Mouse (Mus musculus) adrenal gland, postnatal 10 days (tissue): ENCODE data around the gene Plekhm2. TPM values are rescaled to one million over a fixed set of nuclear protein-coding genes. Genes with fewer than 3 reads are reported as not detected.
A peak's percentile ranks its signal among the peaks of the same experiment; 100 is the strongest.

Experiments used
- DNase-seq: peaks from one replicate; pipeline ENCODE4 v3.0.0; 2021; ENCODE audit warnings: mixed read lengths
- long read RNA-seq, 2 experiments: library from polyadenylated mRNA; stranded (forward); transcript quantifications; one replicate each; pipeline ENCODE4 v2.0.0; 2021
- total RNA-seq, 2 experiments: library from RNA; stranded (reverse); gene quantifications; 2 replicates each; pipeline ENCODE4 v1.2.3; 2021

Plekhm2 gene
- 10 to 100 TPM; 37.6 to 42.2 TPM for total RNA-seq
- long read RNA-seq, experiment 1, full-length matches to known transcripts, result 6 of 45 reads
- long read RNA-seq, experiment 1, partial matches to known transcripts, result 24 of 45 reads
- long read RNA-seq, experiment 1, other reads (novel, unspliced or antisense), result 15 of 45 reads
- long read RNA-seq, experiment 2, full-length matches to known transcripts, result 5 of 24 reads
- long read RNA-seq, experiment 2, partial matches to known transcripts, result 11 of 24 reads
- long read RNA-seq, experiment 2, other reads (novel, unspliced or antisense), result 8 of 24 reads

DNA sequence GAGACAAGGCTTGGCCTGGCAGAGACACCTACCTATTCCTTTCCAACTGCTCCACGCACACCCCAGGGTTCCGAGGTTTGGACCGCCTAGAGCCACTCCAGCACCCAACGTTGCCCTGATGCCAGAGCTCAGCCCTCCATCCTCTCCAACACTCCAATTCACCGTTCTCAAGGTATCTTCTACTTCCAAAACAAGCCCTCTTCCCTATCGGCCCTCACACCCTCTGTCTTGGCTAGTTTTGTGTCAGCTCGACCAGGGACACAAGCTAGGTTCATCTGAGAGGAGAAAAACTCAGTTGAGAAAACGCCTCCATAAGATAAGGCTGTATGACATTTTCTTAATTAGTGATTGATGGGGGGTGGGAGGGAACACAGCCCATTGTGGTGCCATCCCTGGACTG, at the start of gene Plekhm2:
Gene Plekhm2 (minus strand): TSS at position 101 of the 400 bp plus-strand sequence.
- no peak for DNase-seq

DNA sequence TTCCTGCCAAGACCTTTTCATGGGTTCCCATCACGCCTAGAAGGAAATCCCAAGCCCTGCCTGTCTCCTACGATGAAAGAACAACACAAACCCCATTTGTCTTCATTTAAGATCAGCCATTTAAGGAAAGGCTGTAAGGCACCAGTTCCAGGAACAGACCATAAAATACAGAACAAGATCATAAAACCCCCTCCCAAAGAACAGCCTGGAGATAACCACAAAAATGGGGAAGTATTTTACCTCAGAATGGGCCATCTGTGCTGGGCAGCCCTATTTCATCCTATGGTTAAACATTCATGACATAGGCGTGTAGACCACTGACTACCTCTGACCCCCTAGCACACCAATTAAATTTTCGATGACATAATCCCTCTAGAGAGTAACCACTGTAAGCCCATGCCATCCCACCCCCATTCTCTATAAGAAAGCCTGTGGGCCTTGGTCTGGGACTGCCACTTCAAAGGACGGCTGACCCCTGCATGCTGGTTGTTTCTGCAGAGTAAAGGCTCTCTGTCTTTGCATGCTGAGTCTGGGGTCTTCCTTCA, 49.0 kb upstream of the Plekhm2 start:
- no peak for DNase-seq

DNA sequence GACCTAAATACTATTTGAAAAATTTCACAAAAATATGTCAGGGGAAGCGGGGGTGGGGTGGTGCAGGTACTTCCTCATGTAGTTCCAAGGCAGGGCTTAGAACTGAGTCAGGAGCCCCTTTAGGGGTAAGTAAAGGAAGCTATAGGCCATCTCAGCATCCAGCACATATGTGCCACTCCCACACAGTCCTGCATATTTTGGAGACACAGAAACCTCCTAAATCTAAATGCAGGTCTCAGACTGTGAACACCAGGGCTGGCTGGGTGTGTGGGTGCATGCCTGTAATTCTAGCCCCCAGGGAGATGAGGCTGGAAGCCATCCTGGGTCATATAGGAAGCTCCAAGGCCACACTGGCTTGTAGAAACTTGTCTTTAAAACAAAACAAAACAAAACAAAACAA, 46.6 kb upstream of the Plekhm2 start:
- no peak for DNase-seq

DNA sequence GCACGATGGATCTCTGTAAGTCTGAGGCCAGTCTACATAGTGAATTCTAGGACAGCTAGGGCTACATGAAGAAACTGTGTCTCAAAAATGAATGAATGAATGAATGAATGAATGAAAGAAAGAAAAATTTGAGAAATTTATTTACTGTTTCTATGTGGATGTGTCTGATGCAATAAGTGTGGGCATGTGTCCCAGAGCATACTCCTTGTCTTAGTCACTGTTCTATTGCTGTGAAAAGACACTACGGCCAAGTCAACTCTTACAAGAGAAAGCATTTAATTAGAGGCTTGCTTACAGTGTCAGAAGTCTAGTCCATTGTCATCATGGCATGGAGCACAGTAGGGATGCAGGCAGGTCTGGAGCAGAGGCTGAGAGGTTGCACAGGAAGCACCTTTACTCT, 44.3 kb upstream of the Plekhm2 start:
- no peak for DNase-seq

DNA sequence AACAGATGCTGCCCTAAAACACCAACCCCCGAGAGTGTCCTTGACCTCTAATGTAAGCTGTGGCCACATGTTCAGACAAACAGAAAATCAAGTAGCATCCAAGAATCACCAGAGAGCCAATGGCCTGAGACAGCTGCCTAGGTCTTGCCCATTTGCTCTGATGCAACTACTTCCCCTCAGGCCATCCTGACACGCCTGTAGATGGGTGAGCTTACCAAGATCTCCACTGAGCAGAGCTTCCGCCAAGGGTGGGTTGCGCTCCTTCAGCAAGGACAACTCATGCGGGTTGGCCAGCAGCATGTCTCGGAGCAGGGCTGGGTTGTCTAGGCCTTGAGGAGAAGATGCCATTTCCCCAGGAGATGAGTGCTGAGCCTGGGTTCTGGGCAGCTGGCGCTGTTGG, 43.3 kb upstream of the Plekhm2 start:
- DNase-seq, result no peak

DNA sequence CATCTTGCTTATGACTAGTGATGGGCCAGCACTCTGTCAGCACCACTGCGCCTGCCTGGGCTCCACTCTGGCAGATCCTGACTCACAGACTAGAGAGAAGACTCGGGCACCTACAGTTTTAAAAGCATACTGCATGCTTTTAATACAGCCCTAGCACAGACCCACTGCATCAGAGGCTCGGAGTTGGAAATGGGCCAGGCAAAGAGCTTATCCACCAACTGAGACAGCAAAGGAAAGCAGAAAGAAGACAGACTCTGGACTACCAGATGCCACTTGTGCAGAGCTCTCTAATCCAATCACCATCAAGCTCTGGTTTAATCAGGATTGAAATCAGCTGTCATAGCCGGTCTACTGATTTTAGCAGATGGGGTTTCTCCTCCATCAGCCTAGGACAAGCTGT, 40.6 kb upstream of the Plekhm2 start:
- DNase-seq, result peak; percentile 37

DNA sequence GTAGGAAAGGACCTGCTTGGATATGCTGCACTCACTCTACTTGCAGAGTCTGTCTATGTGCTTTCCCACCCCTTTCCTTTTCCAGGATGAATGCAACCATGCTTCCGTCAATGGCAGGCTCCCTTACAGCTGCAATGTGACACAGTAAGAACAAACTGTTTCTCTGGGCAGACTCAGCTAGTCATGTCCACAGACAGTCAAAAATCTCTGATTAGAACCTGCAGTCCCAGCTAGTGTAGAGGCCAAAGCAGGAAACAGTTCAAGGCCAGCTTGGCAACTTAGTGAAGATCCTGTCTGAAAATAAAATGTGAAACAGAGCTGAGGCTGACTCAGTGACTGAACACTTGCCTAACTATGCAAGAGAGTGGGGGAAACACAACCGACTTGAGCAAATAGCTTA, 39.9 kb upstream of the Plekhm2 start:
- no peak for DNase-seq

DNA sequence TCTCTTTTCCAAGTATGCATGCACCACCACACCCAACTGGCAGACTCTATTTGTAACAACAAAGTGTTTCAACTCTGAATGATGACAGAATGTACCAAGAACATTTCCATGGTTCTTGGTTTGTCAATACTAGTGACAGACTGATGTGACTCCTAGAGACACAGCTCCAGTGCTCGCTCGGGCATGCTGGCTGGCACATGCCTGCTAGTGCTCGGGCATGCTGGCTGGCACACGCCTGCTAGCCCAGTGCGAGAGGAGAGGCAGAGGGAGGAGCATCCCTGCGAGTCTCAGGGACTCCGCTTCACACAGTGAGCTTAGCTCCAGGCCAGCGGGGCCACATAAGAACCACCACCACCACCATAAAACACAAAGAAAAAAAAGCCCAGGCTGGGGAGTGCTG, 30.0 kb upstream of the Plekhm2 start:
- DNase-seq, result no peak

DNA sequence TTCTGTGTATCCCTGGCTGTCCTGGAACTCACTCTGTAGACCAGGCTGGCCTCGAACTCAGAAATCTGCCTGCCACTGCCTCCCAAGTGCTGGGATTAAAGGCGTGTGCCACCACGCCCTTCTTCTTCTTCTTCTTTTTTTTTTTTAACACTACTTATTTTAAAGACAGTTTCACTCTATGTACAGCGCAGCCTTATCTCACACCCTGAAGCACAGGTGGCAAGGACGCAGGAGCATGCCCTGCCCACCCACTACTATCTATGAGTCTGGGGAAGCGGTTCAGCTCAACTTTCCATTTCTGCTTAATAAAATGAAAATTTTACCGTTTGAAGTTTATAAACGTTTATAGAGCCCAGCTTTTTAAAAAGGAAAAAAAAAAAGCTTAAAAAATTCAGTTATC, 23.8 kb upstream of the Plekhm2 start:
- no peak for DNase-seq

DNA sequence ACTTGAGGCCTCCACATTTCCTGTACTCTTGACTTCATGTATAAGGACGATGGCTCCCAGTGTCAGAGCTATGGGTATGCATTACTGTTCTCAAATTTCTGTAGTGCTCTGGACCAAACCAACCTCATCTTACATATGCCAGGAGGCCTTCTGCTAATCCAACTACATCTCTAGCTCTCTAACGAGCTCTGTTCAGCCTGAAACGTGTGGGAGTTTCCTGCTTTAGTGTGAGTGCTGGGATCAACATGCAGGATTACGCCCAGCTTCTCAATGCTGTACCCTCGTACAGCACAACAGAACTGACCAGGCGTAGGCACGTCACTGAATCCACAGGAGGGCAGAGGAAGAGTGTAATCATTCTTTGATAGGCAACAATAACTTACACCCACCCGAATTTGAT, 21.8 kb upstream of the Plekhm2 start:
- no peak for DNase-seq

DNA sequence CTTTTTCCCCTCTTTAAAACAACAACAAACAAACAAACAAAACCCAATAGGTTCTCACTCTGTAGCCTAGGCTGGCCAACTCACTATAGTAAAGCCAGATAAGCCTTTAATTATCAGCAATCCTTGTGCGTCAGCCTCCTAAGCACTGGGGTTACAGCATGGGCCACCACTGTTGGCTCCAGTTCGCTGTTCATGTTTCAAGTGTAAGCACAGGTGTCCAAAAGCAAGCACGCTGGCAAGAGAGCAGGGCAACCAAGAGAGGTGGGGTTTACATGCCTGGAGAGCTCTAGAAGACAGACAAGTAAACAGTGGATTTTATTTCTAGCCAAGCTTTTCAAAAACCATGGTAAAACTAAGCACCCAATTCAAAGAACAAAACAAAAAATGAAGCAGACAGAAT, 21.4 kb upstream of the Plekhm2 start:
- DNase-seq, result no peak

DNA sequence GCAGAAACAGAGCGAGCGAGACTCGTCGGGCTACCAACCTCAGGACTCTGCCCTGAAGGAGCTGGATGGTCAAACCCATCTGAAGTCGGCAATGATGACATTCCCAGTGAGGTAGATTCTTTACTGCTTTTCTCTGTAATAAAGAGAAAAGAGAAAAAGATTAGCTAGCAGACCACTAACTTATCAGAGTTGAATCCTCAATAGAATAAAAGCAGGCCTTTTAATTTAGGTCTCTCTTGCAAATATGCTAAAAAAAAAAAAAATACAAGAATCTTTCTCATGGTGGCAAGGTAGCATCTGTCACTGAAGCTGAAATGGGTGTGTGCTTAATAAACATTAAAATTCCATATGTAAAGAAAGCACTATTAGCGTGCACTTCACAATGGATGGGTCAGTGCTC, 20.8 kb upstream of the Plekhm2 start, which contains the start of gene Rsc1a1:
Gene Rsc1a1 (minus strand): TSS at position 101 of the 400 bp plus-strand sequence.
- DNase-seq, result no peak

DNA sequence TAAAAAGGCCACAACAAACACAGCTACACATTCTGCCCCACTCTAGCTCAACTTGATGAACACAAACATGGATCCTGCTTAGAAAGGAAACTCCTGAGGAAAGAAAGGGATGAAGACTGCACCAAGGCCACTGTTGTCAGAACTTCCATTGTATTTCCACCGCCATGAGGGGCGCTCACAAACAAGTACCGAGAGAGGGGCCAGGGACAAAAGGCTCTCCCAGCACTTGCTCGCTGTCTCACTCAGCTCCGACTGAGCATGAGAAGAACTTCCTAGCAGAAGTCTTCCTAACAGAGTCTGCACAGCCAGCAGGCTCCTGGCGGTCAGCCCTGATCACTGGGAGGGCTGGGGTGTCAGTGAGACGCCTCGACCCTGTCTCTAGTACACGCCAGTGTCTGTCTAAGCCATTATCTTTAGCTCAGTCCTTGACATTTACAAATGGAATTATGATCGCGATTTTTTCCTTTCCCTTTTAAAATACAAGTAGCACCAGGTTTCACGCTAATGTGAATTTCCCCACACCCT, 18.1 kb upstream of the Plekhm2 start:
- peak; percentile 76 for DNase-seq

DNA sequence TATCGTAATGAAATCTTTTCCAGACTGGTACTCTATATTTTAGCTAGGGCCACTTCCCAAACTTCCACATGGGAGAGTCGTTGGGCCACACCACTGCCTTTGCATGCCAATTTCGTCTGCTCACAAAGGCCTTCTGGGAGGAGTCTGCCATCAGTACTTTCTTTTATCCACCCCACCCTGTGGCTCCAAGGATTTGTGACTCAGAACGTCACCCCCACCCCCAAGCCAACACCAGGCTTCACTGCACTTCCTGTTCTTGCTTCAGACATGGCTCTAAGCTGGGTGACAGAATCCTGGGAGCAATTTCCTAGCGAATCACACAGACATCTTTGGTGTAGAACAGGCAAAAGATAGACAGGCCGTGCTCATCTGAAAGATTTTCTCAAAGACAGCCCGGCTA, 17.1 kb upstream of the Plekhm2 start:
- peak; percentile 67 for DNase-seq

DNA sequence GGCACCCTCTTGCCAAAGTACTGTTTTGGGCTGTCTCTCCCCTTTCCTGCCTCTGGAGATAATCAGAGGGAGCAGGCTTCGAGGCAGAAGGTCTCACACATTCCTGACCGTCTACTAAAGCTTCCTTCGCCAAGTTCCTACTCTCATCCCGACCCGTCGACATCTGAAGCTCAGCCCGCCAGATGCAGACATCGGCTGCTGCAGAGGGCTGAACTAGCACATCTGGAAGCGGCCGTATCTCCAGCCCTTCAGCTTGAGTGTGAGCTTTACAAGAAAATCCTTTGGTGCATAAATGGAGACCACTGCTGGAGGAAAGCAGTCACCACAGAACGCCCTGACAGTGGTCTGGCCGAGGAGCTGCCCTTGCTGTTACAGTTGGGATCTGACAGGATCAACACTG, 16.2 kb upstream of the Plekhm2 start:
- DNase-seq, result no peak

DNA sequence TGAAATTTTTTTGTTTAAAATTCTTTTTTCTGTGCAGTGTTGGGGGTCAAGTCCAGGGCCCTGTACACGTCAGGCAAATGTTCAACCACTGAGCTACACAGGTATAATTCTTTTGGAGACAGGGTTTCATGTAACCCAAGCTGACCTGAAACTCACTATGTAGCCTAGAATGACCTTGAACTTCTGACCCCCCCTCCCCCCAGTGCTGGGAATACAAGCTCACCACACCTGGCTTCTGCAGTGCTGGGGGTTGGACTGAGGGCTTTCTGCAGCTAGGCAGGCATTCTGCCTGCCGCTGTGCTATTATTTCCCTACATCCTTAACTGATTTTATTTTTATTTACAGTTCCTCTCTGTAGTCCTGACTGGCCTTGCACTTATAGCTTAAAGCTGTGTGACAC, 14.3 kb upstream of the Plekhm2 start:
- no peak for DNase-seq

DNA sequence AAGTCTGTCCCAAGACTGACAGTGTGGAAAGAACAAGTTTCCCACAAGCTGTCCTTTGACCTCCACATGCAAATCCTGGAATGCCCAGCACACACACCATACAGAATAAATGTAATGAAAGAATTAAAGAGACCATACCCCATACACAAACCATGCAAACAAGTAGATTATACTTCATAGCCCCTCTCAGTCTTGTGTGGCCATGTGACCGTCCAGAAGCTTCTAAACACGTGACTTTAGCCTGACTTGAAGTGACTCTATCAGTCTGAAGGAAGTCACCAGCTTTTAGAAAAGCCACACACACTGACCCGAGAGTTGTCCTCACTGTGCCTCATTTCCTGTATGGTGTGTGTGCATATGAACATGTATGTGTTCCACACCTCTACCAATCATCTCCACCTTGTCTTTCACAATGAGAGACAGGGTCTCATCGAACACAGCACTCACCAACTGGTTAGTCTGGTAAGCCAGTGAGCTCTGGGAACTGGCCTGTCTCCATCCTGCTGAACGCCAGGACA, 11.8 kb upstream of the Plekhm2 start:
- DNase-seq, result no peak

DNA sequence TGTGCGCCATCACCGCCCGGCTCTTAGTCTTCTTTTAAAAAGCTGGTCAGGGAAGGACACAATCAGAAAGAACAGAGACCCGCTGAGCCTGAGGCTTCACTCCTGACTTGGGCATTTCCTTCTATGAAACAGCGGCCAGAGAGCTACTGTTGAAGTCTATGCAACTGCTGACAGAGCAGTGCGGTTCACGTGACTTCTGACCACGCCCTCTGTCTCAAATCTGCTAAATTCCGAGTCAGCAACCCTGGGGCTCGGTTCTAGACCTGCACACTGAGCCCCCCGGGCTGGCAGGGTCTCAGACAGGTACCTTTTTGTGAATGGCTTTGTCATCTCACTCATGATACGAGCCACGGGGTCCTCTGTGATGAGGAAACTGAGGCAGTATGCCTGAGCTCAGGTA, 7.6 kb upstream of the Plekhm2 start:
- no peak for DNase-seq

DNA sequence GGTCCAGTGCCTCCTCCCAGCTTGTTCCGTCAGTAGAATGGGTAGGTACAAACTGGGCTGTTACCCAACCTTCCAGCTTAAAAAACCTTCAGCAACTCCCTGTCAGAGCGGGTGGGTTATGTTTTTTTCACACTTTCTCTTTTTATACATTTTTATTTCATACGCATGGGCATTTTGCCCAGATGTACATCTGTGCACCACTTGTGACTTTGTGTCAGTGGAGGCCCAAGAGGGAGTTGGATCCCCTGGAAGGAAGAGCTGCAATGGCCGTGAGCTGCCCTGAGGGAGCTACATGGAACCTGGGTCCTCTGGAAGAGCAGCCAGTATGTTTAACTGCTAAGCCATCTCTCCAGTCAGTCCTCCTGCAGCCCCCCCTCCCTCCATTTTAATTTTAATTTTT, 6.7 kb upstream of the Plekhm2 start:
- no peak for DNase-seq

DNA sequence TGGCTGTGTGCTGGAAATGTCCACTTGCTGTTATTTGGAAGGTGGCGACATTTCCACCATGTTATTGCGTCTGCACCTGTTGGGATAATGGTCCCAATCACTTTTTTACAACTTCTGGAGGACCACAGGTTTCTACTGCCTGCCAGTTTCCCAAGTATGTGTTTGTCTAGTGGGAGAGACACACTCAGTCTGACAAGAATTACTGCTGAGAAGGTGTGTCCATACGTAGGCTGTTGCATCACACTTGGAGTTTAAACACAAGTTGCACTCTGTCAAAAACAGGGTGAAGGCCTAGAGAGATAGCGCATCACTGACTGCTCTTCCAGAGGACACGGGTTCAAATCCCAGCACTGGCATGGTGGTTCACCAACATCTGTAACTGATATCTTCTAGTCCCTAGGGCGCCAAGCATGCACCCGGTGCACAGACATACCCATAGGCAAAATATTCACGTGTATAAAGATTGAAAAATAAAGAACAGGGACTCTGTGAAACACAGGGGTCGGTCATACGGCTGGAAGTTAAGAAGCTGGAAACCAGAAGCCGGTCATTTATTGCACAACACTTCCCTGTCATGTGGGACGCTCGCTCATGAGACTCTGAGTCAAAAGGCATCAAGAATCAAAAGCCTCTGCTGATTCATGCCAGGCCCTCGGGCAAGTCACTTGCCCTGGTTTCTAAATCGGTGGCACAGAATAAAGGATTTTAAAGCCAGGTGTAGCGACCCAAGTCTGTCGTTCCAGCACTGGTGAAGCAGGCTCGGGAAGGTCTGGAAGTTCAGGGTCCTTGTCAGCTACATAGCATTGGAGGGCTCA, 5.4 kb upstream of the Plekhm2 start:
- peak; percentile 66 for DNase-seq

DNA sequence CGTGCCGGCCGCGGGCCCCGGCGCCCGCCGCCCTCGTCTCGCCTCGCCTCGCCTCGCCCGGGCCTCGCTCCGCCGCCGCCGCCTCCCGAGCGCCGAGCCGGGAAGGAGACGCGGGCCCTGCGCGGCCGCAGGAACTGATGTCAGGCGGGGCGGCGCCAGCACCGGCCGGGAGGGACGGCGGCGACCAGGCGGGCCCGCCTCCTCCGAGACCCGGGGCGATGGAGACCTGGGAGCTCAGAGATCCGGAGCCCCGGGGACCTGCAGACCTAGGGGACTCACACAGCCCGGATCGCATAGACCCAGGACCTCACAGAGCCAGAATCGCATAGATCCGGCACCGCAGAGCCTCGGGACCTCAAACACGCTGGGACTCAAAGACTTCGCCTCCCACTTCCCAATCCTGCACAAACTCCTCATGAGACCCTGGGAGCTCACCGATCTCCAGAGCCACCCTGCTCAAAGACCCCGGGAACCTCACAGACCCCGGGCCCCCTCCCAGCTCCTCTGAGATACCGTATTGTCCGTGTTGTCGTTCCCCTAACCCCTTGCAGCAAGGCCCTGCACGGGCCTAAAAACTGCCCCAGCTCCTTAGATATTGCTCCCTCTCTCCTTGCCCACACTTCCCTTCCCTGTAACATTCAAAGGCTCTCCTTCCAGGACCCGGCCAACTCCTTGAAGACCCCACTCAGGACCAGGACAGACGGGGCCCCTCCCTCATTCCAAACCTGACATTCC, 521 bp downstream of the Plekhm2 start:
- peak; percentile 90 for DNase-seq
